Mouse (Mus musculus) C2C12 (cell line): ENCODE results near the gene Zkscan8. TPM values are rescaled to one million over a fixed set of nuclear protein-coding genes. Genes with fewer than 3 reads are reported as not detected.
"Not testable (repeated sequence)": the region's sequence is repeated elsewhere in the genome, so short reads cannot be mapped to it uniquely, and the experiment has no call there.

ENCODE experiments used
- H3K27me3 ChIP-seq: one replicate; pipeline ENCODE4 v1.6.1; 2011; ENCODE audit not compliant: control insufficient read depth, insufficient read depth, insufficient read length
- H3K36me3 ChIP-seq: one replicate; pipeline ENCODE4 v1.6.1; 2011; ENCODE audit not compliant: control insufficient read depth, insufficient read depth
- H3K4me3 ChIP-seq: one replicate; pipeline ENCODE4 v1.5.1; 2011; ENCODE audit warnings: mild to moderate bottlenecking, control low read depth; ENCODE audit not compliant: poor library complexity, insufficient read depth, severe bottlenecking
- H3K79me2 ChIP-seq: one replicate; pipeline ENCODE4 v1.6.1; 2011; ENCODE audit not compliant: control insufficient read depth, insufficient read depth
- H3K79me3 ChIP-seq: one replicate; pipeline ENCODE4 v1.6.1; 2011; ENCODE audit warnings: low read depth, control low read depth
- H3ac ChIP-seq: one replicate; pipeline ENCODE3; 2011; ENCODE audit warnings: low read depth; ENCODE audit not compliant: control insufficient read depth, insufficient read length
- CEBPB ChIP-seq: IDR thresholded peaks from one replicate; pipeline ENCODE4 v1.6.1; 2011; ENCODE audit warnings: low read depth, mild to moderate bottlenecking, control low read depth, moderate library complexity
- CTCF ChIP-seq: IDR thresholded peaks from one replicate; pipeline ENCODE4 v1.5.1; 2011; ENCODE audit not compliant: control insufficient read depth, insufficient read depth, insufficient read length
- FOSL1 ChIP-seq: IDR thresholded peaks from one replicate; pipeline ENCODE4 v1.8.0; 2011; ENCODE audit warnings: mild to moderate bottlenecking, low read length; ENCODE audit not compliant: poor library complexity, insufficient read depth, severe bottlenecking
- MAX ChIP-seq: IDR thresholded peaks from one replicate; pipeline ENCODE4 v1.6.1; 2011; ENCODE audit warnings: mild to moderate bottlenecking, control low read depth
- MYOD1 ChIP-seq: IDR thresholded peaks from one replicate; pipeline ENCODE4 v1.6.1; 2011; ENCODE audit warnings: low read depth; ENCODE audit not compliant: control insufficient read depth, insufficient read length
- MYOG ChIP-seq: IDR thresholded peaks from one replicate; pipeline ENCODE4 v1.6.1; 2011; ENCODE audit not compliant: control insufficient read depth, insufficient read length; ENCODE audit errors: extremely low read depth
- USF1 ChIP-seq: IDR thresholded peaks from one replicate; pipeline ENCODE4 v1.6.1; 2011; ENCODE audit warnings: low read depth, mild to moderate bottlenecking, control low read depth, moderate library complexity
- polyA plus RNA-seq: library from polyadenylated mRNA; unstranded; fragments of >200 nt; fragmentation: generic; extraction: Trizol; gene quantifications from one replicate; pipeline ENCODE4 v1.2.1, GENCODE M21; 2012; ENCODE audit warnings: missing spikeins

The Zkscan8 gene
- polyA plus RNA-seq, 1 experiment, result 0.97 TPM

- Histone ChIP-seq H3K4me3 (peak overlapping the region; percentile 33), H3K79me3 (no peaks in the 10 kb centered on the region), H3K79me2 (no peaks in the 10 kb centered on the region), H3K36me3 (no peaks in the 10 kb centered on the region), H3ac (peak overlapping the region; percentile 96), H3K27me3 (no peaks in the 10 kb centered on the region)
- no peak for TF ChIP-seq CTCF
- no peak for TF ChIP-seq FOSL1
- TF ChIP-seq USF1, result no peak
- TF ChIP-seq MAX, result no peak
- no peak for TF ChIP-seq CEBPB
- no peak for TF ChIP-seq MYOG
- no peak for TF ChIP-seq MYOD1
Observed at GRCm38 (mm10) chr13:21506221-21506649, 24.7 kb downstream of the Zkscan8 start.

- Histone ChIP-seq H3K27me3 (no peaks in the 10 kb centered on the region), H3K36me3 (no peaks in the 10 kb centered on the region), H3K79me2 (no peaks in the 10 kb centered on the region), H3K79me3 (no peaks in the 10 kb centered on the region), H3ac (no peak overlapping the region), H3K4me3 (no peak overlapping the region)
- no peak for TF ChIP-seq MYOD1
- no peak for TF ChIP-seq MAX
- TF ChIP-seq USF1, result no peak
- no peak for TF ChIP-seq CTCF
- no peak for TF ChIP-seq FOSL1
- TF ChIP-seq MYOG, result no peak
- no peak for TF ChIP-seq CEBPB
Observed at GRCm38 (mm10) chr13:21502296-21502695, 28.6 kb downstream of the Zkscan8 start.

- H3ac ChIP-seq, H3K79me3 ChIP-seq, H3K4me3 ChIP-seq, H3K79me2 ChIP-seq, H3K27me3 ChIP-seq, H3K36me3 ChIP-seq: not testable (repeated sequence)
Observed at GRCm38 (mm10) chr13:21501182-21501581, 29.7 kb downstream of the Zkscan8 start, which contains the start of gene Gm11273. Gene Gm11273 (minus strand): TSS chr13:21501418.

GRCm38 (mm10) chr13:21495080-21495479 is 35.8 kb downstream of the Zkscan8 start, which contains the start of gene AK157302:
Gene AK157302 (plus strand): TSS chr13:21495223.
- Histone ChIP-seq H3K79me2 (no peaks in the 10 kb centered on the region), H3K79me3 (no peaks in the 10 kb centered on the region), H3K27me3 (no peaks in the 10 kb centered on the region), H3ac (no peak within 1 kb of the TSS), H3K4me3 (no peak within 1 kb of the TSS), H3K36me3 (no peaks in the 10 kb centered on the region)
- TF ChIP-seq CTCF, result no peak

GRCm38 (mm10) chr13:21492847-21493246 is 38.1 kb downstream of the Zkscan8 start:
- Histone ChIP-seq H3K27me3 (no peaks in the 10 kb centered on the region), H3K36me3 (no peaks in the 10 kb centered on the region), H3K4me3 (no peak overlapping the region), H3K79me3 (no peaks in the 10 kb centered on the region), H3K79me2 (no peaks in the 10 kb centered on the region), H3ac (no peak overlapping the region)
- TF ChIP-seq USF1 (no peak), CEBPB (no peak), MYOD1 (no peak), MYOG (no peak), CTCF (no peak), MAX (no peak), FOSL1 (no peak)

- no peak overlapping the region for H3K4me3 ChIP-seq
- H3K79me2 ChIP-seq, result no peaks in the 10 kb centered on the region
- TF ChIP-seq MAX (no peak), MYOD1 (no peak), FOSL1 (no peak), MYOG (no peak), USF1 (no peak), CTCF (no peak), CEBPB (no peak)
- H3K36me3 ChIP-seq, result no peaks in the 10 kb centered on the region
- no peak overlapping the region for H3ac ChIP-seq
- H3K27me3 ChIP-seq, result no peaks in the 10 kb centered on the region
- H3K79me3 ChIP-seq, result no peaks in the 10 kb centered on the region
Observed at GRCm38 (mm10) chr13:21486881-21487280, 44.0 kb downstream of the Zkscan8 start.

GRCm38 (mm10) chr13:21478759-21479670 is 51.9 kb downstream of the Zkscan8 start, which contains the start of the genes Zkscan4 and Gm10065:
Gene Zkscan4 (plus strand): TSS chr13:21478907.
Gene Gm10065 (minus strand): TSS chr13:21479441.
- not testable (repeated sequence) for H3K4me3 ChIP-seq, H3K36me3 ChIP-seq, H3K27me3 ChIP-seq, H3ac ChIP-seq, H3K79me2 ChIP-seq, H3K79me3 ChIP-seq
